Mouse (Mus musculus): ENCODE measurements at regions not wholly inside any gene's neighbourhood (a gene's known extent, or its start where the extent isn't known, plus 50 kb on each side); places are given as distances from the start of the nearest gene placed in this dataset.

DNA sequence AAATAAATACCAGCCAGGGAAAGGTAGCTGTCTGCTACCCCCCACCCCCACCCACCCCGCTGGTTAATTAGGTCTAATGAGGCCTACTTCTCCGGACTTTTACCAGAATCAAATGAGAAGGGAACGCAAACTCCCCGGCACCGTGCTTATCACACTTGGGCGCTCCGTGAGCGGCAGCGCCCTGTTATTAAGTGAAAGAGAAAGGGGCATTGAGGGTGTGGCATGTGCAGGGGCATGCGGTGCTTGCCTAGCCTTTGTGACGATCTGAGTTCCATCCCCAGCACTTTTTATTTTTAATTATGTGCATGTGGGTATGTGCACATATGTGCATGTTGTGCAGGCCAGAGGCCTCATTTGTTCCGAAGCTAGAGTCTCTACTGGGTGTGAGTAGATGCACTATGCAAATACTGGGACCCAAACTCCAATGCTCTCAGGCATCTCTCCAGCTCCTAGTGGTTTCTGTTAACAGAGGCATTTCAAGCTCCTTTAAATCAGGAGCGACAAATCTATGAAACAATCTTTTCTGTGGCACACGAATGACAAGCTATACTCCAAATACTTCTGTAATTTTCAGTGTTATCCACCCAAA is 57.8 kb upstream of the Peli1 start:
- no peak for TF ChIP-seq POLR2A (IDR thresholded peaks at IDR 0.05; ENCODE audit: low read depth, low read length)
- TF ChIP-seq CTCF (IDR thresholded peaks at IDR 0.05; ENCODE audit: borderline replicate concordance, insufficient read depth, low read length), result no peak
